Mouse (Mus musculus) adrenal gland, adult 2 months (tissue): ENCODE data around the gene Prickle4. TPM values are rescaled to one million over a fixed set of nuclear protein-coding genes. Genes with fewer than 3 reads are reported as not detected.

Experiments
- DNase-seq: peaks from one replicate; pipeline ENCODE4 v3.0.0; 2021
- polyA plus RNA-seq: library from polyadenylated mRNA; depleted of rRNA; stranded (reverse); fragments of >200 nt; gene quantifications from 2 replicates; pipeline ENCODE4 v1.2.3, GENCODE M21; 2012
- total RNA-seq, 2 experiments: library from RNA; stranded (reverse); gene quantifications; 2 replicates each; pipeline ENCODE4 v1.2.3; 2021

Prickle4 gene
- total and polyA plus RNA-seq, 3 experiments = 3.5 to 13.7 (median 3.7) TPM

DNA sequence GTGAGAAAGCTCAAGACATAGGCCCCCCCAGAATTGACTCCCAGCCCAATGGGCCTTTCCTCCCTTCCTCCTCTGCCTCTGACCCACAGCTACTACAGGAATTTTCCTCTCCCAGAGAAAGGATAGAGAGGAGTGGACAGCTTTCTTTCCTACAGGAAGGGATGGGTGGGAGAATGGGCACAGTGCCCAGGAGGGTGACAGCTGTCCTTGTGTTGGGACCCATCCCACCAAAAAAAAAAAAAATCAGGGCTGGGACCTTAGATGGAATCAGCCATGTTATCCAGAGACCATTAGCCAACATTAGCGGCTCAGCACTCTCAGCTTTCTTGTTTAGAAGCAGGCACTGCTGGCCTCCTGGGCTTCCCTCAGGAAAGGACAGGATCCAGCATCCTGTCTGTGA lies 11.7 kb upstream of the Prickle4 start:
- no peak for DNase-seq

DNA sequence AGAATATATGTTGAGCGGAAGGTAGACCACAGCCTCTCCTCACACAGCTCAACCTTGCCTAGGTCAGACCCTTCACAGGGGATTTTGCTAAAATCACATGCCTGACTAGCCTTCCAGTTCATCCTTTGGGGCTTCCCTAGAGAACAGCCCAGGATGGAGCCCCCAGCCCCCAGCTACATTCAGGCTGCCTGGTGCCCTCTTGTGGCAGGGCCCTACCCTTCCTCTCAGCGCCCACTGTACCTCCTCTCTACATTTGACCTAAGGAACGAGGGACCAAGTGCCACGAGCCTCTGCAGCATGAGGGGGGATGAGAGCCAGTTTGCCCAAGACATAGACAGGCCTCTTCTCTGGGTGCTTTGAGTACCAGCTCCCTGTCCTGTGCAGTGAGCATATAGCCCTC lies 10.2 kb upstream of the Prickle4 start:
- no peak for DNase-seq

DNA sequence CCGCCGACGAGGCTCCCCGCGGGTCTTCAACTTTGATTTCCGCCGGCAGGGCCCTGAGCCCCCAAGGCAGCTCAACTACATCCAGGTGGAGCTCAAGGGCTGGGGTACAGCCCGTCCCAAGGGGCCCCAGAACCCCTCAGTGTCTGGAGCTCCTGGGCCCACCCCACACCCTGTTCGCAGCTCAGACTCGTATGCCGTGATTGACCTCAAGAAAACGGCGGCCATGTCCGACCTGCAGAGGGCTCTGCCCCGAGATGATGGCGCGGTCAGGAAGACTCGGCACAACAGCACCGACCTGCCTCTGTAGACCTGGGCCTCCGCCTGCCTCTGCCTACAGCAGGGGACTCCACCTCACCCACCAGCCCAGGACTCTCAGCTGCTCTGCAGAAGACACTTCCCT lies 9.0 kb upstream of the Prickle4 start:
- no peak for DNase-seq

DNA sequence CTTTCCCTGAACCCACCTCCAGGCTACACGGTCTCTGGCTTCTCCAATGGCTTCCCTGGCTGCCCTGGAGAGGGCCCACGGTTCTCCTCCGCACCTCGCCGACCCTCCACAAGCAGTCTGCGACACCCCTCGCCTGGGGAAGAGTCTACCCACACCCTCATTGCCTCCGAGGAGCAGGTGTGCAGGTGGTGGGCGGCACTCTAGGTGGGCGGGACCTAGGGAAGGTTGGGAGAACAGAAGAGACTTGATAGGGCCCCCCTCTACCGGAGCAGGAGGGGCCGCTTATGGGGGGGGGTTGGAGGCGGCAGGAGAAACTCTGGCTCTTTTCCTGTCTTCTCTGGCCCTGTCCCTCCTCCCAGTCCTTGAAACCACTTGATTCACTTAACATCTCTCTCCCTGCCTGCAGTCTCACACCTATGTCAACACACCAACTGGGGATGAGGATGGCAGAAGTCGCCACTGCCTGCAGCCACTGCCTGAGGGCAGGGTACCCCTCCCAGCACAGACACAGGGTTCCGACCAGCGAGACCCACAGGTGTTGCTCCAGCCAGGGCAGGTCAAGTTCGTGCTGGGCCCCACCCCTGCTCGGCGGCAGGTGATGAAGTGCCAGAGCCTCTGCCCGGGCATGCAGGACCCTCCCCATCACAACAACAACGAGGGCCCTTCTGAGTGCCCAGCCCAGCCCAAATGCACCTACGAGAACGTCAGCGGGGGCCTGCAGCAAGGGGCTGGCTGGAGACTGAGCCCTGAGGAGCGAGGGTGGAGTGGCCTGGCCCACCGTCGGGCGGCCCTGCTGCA lies 8.2 kb upstream of the Prickle4 start:
- DNase-seq = no peak

DNA sequence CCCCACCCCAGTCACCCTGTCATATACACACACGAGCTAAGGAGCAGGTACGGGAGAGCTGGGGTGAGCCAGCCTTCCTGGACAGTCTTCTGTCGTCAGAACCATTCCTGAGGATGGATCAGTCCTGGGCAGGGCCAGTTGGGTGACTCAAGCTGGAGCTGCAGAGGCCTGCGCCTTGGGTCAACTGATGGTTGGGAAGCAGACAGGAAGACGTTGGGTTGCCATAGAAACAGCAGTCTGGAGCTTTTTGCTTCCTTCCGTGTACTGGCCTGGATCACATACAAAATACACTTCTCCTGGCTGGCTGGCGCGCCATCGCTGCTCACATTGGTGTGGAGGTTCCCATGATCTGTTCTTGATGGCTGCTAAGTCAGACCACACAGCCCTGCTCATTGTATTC lies 7.3 kb upstream of the Prickle4 start:
- DNase-seq = no peak

DNA sequence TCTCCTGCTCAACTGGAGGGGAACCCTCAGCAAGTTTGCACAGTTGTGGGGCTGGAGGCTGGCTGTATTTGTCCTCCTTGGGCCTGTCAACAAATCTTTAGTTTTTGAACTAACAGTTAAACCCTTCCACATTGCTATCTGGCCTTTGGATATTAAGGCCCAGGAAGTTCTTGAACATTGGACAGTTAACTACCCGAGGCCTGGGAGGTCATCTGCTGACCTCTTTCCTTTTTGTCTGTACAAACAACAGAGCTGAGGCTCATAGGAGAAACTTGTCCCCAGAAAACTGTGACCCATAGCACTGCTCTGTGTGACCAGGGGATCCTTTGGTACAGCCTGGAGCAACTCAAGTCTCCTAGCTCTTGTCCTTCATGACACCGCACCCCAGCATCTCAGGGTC lies 4.5 kb upstream of the Prickle4 start:
- no peak for DNase-seq

DNA sequence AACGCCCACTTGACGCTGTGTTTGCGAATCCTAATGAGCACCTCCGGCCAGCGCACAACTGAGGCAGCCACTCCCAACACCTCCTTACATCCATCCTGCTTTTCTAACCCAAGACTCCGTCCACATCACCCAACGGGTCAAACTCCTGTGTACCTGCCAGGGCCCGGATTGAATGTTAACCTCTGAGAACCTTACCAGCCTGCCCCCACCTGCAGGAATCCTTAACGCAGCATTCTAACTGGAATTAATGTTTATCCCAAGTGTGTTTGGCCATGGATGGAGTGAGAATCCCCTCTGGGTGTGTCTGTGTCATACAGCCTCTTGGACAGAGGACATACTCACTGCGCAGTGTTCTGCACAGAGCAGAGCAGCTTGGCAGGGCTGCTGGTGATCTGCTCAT lies 3.6 kb upstream of the Prickle4 start:
- DNase-seq = no peak

DNA sequence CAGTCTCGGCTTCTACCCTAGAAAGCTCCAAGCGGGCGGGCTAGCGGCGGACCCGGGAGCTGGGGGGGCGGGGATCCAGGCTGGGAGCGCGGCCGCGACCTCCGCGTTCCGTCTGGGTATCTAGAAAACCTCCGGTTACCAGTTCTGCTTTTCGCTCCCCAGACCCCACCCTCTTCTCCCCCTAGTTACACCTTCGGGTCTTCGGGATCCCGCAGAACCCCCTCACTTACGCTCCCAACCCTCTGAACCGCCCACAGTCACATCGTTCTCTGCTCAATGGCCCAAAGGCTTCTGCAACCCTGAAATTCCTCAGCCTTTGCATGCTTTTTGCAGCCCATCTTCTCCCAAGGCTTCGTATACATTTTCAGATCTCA lies 788 bp upstream of the Prickle4 start:
- DNase-seq = no peak

DNA sequence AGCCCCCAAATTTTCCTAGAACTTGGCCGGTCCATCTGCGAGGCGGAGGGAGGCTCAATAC lies 264 bp downstream of the Prickle4 start, which contains the start of gene Gm21981:
Gene Gm21981, minus strand, starts transcription at position 14 of the 61 bp plus-strand sequence.
- no peak for DNase-seq

DNA sequence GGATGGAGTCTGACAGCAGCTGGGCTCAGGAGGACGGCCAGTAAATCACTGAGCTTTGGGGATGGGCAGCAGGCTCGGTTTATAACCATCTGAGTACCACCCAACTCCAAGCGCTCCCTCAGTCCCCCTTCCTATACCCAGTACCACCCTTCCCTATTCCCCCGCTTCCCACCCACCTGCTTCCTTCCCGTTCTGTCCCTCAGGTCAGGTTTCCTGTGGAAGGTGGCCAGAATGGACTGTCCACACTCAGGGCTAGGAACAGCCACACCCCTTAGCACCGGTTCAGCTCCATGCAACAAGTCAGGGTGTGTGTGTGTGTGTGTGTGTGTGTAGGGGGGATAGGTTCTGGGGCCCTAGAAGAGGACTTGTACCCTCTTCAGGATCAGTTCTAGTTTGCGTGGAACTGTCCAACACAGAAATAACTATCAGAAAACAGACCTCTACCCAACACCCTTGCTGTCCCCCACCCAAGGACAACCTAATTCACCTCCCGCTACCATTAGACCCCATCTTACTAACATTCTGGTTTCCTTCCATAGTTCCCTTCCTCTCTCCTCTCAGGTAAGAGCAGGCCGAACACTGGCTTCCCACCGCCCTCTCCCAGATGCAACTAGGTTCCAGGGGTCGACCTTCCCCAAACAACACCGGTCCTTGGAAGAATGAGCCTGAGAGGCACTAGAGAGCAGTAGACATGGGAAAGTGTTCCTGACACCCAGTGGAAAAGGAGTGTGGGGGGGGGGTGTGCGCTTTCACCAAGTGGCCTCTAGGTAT lies 680 bp downstream of the Prickle4 start:
- peak; percentile 31 for DNase-seq

DNA sequence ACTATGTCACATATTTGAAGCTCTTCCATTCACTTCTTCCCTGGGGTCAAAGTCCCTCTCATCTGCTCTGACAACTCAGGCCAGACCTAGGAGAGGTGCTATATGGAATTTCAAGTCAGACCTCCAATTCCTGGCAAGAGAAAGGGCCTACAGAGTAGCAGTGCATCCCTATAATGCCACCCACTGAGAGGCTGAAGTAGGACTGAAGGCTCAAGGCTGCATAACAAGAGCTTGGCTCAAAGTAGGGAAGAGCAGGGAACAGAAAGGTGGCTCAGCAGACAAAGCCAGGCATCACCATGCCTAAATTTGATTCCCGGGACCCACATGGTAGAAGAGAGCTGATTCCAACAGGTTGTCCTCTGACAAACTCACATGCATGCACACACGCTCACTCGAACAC lies 2.9 kb downstream of the Prickle4 start:
- DNase-seq = no peak

DNA sequence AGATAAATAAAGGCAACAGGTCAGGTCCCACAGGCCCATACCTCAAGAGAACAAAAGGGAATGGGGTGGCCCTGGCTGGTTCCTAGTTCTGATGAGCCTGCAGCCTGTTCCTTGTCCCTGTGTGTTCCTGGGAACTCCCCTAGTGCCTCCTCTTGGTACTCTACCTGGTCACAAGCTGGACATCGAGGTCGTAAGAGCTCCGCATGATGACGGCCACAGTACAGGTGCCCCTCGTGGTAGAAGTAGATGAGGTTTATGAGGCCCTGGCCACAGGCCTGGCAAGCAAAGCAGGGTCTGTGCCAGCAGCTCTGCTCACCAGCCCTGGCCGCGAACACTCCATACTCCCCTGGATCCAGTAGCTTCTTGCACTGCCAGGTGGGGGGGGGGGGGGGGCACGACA lies 4.6 kb downstream of the Prickle4 start:
- no peak for DNase-seq

DNA sequence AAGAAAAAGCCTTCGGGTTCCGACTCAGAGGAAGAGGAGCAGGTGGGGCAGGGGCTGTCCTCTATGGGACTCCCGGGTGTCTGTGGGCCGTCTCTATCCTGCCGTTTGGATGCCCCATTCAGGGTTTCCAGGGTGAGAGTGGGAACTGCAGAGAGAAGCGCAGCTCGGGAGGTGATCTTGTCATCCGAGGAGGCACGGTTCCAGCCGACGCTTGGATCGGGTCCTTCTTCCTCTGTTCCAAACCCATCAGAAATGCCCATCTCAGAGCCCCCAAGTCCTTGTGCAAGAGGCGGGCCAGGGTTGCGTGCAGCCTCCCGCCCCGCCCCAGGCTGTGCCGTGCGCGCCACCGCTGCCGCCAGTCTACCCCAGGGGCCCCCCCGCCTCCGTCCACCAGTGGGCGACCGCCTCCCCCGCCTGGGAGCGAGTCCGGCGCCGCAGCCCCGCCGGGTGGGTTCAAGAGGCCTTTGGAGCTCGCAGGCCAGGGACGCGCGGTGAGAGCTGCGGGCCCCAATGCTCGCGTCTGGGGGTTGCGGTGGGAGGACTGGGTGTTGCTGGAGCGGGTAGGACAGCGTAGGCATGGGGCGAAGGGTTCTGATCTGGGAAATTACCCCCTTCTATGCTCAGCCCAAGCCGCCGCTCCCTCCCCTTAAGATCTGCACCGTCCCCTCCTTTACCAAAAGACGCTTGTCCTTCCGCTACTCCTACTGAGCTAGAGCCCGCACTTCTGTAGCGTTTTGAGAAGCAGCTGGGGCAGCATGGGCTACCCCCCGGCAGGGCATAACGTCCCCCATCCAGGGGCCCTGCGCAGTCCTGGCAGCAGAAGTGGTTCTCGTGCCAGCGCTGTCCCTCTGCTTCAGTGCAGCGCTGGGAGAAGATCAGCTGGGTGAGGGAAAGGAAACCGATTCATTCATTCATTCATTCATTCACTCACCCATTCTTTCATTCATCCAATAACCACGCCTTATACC lies 5.6 kb downstream of the Prickle4 start, which contains the start of gene Frs3:
Gene Frs3, plus strand, starts transcription at position 423 of the 968 bp plus-strand sequence.
- DNase-seq = peak; percentile 83

DNA sequence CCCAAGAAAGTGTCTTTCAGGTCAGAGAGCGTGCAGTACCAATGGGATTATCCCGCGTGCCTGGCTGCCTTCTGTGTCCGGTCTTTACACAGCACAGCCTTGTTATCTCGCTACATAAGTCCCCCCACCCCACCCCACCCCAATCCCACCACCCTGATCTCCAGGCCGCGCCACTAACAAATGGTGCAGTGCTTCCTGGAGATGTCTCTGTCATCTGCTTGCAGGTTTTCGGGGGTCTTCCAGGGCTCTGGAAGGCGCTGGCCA lies 6.3 kb downstream of the Prickle4 start, which contains the start of gene Tomm6:
Gene Tomm6, minus strand, starts transcription at position 43 of the 264 bp plus-strand sequence.
- no peak for DNase-seq

DNA sequence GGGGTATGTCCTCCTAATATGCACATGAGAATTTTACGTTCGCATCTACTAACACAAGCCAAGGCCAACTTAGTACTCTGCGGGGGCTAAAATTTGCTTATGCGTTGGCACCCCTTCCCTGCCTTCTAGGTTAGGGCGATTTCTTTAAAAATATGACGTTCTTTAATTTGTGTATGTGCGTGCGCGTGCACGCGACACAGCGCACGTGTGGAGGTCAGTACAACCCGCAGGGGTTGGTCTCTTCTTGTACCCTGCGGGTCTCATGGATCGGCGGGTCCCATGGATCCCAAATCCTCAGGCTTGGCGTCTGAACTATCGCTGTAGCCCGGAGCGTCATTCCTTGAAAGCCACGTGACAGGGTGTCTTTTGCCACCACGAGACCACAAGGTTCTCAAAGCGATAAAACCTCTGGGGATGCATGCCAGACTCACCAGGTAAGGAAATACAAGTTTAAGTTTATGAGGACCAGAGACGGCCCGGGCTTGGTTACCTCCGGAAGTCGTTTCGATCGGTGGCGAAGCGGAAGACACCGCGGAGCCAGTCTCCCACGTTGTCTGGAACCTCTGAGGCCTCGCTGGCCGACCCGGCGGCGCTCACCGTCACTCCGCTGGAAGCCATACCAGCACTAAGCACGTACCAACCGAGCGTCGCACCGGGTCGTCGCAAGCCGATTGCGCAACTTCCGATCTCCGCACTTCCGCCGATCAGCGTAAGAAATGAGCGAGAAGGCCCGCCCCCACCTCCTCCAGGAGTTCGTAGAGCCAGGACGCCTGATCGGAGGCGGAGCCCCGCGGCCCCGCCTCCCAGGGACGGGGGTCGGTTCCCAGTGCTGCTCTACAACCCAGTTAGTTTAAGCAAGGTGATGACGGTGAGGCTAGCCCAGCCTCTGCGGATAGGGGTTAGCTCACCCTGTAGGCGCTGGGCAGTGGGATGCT lies 6.9 kb downstream of the Prickle4 start:
- DNase-seq = peak; percentile 96

DNA sequence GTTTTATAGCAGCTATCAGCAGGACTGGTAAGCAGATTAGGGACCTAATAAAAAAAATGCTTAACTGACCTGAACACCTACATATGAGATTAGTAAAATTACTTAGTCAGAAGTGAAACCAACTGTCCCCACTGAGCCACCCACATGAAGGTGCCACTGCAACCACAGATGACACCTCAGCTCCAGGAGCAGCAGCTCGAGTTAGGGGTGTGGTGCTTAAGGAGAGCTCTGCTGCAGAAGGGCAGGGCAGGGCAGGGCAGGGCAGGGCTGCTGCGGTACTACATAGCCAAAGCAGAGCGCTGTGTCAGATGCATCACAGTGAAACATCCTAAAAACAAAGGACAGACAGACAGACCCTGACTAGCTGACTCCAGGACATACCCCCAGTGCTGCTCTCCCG lies 11.7 kb downstream of the Prickle4 start:
- no peak for DNase-seq

DNA sequence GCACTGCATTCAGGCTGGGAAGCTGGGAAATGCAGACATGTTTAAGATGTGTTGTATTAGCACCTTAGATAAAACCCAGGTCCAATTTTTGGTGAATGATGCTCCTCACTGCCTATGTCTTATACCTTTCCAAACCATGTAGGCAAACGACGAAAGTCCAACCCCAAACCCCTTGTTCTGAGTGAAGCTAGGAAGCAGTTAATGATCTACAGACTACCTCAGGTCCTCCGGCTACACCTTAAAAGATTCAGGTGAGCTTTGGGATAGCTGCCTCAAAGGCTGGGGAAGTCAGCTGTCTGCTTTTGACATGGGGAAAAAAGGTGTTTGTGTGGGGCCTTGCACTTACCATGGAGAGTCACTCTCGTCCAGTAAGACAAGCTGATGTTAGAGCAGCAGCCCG lies 15.8 kb downstream of the Prickle4 start:
- DNase-seq = no peak

DNA sequence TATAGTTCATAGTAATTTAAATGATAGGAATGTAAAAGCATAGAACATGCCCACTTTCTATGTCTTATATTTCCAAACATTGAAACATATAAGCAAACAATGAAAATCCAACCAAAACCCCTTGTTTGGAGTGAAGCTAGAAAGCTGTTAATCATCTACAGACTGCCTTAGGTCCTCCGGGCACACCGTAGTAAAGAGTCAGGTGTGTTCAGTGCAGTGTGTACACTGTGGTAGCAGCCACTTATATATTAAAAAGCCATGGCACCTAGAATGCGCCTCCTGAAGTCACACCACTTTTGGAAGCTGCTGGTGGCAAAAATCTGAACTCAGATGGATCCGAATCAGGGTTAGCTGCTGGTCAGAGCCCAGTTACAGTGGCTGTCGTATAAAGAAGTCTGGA lies 16.3 kb downstream of the Prickle4 start:
- DNase-seq = no peak

DNA sequence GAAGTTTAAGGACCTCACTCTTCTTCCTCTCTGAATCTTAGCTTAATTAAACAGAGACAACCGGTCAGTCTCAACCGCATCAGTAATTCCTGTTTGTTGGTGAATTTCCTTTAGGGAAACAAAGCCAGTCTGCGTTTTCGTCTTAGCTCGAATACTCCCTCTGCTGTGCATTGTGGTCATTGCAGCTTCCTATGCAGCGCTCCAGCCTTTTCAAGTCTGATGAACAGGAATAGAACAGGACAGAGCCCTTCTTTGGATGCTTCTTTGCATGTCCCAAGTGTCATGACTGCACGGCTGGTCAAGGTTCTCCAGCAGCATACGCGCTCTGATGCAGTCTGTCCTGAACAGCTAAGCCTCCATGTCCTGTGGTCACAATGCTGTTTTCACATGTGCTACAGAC lies 18.0 kb downstream of the Prickle4 start:
- peak; percentile 64 for DNase-seq

DNA sequence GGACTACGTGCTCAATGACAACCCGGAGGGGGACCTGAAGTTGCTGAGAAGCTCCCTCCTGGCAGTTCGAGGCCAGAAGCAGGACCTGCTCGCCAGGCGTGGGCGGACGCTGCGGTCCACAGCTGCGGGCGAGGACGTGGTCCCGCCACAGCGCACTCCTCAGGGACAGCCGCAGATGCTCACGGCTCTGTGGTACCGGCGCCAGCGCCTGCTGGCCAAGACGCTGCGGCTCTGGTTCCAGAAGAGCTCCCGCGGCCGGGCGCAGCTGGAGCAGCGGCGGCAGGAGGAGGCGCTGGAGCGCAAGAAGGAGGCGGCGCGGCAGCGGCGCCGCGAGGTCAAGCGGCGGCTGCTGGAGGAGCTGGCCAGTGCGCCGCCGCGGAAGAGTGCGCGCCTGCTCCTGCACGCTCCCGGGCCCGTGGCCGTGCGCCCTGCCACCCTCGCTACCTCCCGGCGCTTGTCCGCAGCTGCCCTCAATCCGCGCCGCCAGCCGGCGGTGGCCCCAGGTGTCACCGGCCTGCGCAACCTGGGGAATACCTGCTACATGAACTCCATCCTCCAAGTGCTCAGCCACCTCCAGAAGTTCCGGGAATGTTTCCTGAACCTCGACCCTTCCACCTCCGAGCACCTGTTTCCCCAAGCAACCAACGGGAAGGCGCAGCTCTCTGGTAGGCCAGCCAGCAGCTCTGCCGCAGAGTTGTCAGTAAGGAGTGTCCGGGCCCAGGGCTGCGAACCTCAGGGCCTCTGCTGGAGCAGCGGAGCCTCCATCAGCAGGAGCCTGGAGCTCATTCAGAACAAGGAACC lies 22.0 kb downstream of the Prickle4 start:
- peak; percentile 85 for DNase-seq

DNA sequence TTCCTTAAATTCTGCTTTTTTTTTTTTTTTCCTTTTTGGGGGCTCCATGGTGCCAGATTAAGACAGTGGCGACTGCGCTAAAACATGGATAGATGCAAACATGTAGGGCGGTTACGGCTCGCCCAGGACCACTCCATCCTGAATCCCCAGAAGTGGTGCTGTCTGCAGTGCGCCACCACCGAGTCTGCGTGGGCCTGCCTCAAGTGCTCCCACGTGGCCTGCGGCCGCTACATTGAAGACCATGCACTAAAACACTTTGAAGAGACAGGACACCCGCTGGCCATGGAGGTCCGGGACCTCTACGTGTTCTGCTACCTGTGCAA lies 22.6 kb downstream of the Prickle4 start:
- no peak for DNase-seq
